Mouse (Mus musculus): Measurements from ENCODE around the gene Hpd. TPM values are rescaled to one million over a fixed set of nuclear protein-coding genes. Genes with fewer than 3 reads are reported as not detected.

The Hpd gene
- total RNA-seq, 2 experiments from 2014 or later, result not detected

- intact Hi-C loops (cut with DNase I), result no loop called here
- no peak for DNase-seq (ENCODE audit: low spot score in 2 of 2)
These were observed 30.7 kb downstream of the Hpd start for GRCm38 (mm10) chr5:123151707-123152362.

DNA sequence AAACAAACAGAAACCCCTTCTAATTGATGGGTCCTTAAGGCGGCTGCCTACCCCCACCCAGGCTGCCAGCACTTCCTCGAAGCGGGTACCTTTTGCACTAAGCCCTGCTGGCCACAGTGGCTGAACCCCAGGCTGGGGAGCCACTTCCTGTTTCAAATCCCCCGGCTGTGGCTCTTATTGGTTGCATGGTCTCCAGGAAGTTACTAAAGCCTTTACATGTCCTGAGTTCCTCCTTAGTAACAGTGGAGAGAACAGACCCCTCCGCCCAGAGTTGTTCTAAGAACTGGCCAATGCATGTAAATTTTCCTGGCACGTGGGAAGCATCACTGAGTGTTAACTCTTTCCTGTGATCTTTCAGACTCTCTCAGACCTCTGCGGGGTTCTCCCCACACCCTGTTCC lies 31.4 kb downstream of the Hpd start:
- DNase-seq (ENCODE audit: low spot score in 2 of 2), result peak in 1 of 2 experiments; percentile 58
- intact Hi-C loops (cut with DNase I), result no loop called here

- intact Hi-C loops (cut with DNase I), result no loop called here
- DNase-seq (ENCODE audit: low spot score in 2 of 2), result no peak
These were observed 31.9 kb downstream of the Hpd start for GRCm38 (mm10) chr5:123150641-123151040.

- intact Hi-C loops (cut with DNase I), result loop anchor here (1.0 kb wide), 1 partner anchor 16 kb away; no protein-coding TSS in a partner anchor
- DNase-seq (ENCODE audit: low spot score in 2 of 2), result peak; percentile 94 to 95
These were observed 32.8 kb downstream of the Hpd start for GRCm38 (mm10) chr5:123149451-123150400.

DNA sequence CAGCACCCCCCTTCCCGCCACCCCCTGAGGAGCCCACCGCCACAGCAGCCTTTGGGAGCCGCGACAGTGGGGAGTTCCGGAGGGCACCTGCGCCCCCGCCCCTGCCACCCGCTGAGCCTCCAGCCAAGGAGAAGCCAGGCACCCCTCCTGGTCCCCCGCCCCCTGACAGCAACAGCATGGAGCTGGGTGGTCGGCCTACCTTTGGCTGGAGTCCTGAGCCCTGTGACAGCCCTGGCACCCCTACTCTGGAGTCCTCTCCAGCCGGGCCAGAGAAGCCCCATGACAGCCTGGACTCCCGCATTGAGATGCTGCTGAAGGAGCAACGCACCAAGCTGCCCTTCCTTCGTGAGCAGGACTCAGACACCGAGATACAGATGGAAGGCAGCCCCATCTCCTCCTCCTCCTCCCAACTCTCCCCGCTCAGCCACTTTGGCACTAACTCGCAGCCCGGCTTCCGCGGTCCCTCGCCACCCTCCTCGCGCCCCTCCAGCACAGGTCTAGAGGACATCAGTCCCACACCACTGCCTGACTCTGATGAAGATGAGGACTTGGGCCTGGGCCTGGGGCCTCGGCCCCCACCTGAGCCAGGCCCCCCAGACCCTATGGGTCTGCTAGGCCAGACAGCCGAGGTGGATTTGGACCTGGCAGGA lies 34.3 kb downstream of the Hpd start:
- intact Hi-C loops (cut with DNase I), result no loop called here

GRCm38 (mm10) chr5:123147569-123147968 lies 35.0 kb downstream of the Hpd start:
- intact Hi-C loops (cut with DNase I), result no loop called here
- DNase-seq (ENCODE audit: low spot score in 2 of 2), result no peak

More for the DNA sequence above, 34.3 kb downstream of the Hpd start:
- no peak for DNase-seq (ENCODE audit: low spot score in 2 of 2)

- DNase-seq (ENCODE audit: low spot score in 2 of 2), result no peak
- intact Hi-C loops (cut with DNase I), result no loop called here
These were observed 36.2 kb downstream of the Hpd start for GRCm38 (mm10) chr5:123146357-123146756.

- intact Hi-C loops (cut with DNase I), result no loop called here
These were observed 37.6 kb downstream of the Hpd start for GRCm38 (mm10) chr5:123144746-123145590.

DNA sequence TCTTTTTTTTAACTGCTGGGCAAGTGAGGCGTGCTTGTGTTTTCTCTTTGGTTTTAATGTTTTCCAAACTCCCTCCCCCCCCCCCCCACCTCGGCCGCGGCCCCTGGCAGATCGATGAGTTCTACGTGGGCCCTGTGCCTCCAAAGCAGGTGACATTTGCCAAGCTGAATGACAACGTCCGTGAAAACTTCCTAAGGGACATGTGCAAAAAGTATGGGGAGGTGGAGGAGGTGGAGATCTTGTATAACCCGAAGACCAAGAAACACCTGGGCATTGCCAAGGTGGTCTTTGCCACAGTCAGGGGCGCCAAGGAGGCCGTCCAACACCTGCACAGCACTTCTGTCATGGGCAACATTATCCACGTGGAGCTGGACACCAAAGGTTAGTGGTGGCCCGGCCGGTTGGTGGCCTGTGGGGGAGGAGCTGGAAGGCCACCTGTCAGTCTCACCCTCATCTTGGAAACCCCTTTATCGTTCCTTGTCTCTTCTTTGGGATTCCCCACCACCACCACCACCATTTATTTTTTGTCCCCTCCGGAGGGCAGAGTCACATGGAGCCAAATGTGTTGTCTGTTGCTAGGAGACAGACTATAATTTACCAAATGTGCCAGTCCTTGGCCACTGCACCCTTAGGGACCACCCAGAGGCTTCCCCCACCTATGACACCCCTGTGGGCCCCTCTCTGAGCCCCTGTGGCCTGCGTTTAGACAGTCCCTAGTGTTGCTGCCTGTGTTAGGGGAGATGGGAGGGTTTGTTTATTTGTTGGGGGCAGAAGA lies 38.4 kb downstream of the Hpd start:
- DNase-seq (ENCODE audit: low spot score in 2 of 2), result no peak
- intact Hi-C loops (cut with DNase I), result no loop called here

More at GRCm38 (mm10) chr5:123144746-123145590, 37.6 kb downstream of the Hpd start:
- no peak for DNase-seq (ENCODE audit: low spot score in 2 of 2)

DNA sequence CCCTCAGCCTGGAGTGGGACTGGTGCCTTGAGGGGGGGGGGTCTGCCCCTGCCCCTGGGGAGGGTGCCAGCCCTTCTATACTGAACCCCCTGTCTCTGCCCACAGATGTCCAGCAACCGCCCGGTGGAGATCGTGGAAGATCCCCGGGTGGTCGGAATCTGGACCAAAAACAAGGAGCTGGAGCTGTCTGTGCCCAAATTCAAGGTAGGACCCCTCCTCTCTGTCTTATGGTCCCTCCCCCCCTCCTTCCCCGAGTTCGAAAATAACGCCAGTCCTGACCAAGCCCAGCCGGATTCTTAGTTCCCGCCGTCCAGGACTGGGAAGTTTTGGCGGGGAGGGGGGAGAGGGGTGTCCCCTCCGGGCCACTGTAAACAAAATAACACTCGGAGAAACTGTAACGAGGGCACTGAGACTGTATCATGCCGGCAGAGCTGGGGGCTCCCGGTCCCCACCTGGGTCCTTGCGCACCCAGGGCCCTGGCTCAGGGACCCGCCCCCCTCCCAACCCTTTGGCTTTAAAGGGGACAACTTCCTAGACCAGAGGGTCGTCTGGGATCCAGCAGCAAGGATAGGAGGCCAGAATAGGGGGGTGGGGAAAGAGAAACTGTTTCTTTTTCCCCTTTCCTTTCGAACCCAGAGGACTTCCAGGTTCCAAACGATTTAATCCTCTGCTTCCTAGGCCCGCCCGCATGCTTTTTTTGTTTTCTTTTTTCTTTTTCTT lies 39.1 kb downstream of the Hpd start:
- intact Hi-C loops (cut with DNase I), result no loop called here
- DNase-seq (ENCODE audit: low spot score in 2 of 2), result no peak

- peak in 1 of 2 experiments; percentile 60 for DNase-seq (ENCODE audit: low spot score in 2 of 2)
- intact Hi-C loops (cut with DNase I), result no loop called here
These were observed 40.1 kb downstream of the Hpd start, which contains the start of gene Setd1b for GRCm38 (mm10) chr5:123142161-123143157. Gene Setd1b (plus strand): TSS chr5:123142193.

DNA sequence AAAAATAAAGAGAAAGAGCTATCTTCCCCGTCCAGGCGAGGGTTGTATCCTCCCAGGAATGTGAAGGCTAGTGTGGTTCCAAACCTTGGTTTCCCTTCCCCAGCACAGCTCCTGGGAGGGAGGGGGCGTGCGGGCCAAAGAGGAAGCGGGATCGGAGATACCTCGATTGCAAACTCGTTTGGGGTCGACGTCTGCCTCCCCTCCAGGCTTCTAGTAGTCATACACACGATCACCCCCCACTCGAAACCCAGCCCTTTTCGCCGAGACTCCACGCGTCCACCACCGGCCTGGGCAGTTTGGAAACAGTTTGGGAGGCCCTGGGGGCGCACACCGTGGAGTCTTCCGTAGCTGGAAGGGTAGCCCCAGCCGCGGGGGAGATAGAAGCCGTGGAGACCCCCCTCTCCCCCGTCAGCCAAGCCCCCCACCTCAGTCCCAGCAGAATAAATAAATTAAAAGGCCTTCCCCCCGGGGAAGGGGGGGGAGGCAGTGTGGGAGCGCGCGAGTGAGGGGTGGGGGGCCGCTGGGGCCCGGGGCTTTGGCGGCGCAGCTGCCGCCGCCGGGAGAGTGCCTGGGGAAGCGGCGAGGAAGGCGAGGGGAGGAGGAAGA lies 40.9 kb downstream of the Hpd start:
- no peak for DNase-seq (ENCODE audit: low spot score in 2 of 2)
- intact Hi-C loops (cut with DNase I), result no loop called here

DNA sequence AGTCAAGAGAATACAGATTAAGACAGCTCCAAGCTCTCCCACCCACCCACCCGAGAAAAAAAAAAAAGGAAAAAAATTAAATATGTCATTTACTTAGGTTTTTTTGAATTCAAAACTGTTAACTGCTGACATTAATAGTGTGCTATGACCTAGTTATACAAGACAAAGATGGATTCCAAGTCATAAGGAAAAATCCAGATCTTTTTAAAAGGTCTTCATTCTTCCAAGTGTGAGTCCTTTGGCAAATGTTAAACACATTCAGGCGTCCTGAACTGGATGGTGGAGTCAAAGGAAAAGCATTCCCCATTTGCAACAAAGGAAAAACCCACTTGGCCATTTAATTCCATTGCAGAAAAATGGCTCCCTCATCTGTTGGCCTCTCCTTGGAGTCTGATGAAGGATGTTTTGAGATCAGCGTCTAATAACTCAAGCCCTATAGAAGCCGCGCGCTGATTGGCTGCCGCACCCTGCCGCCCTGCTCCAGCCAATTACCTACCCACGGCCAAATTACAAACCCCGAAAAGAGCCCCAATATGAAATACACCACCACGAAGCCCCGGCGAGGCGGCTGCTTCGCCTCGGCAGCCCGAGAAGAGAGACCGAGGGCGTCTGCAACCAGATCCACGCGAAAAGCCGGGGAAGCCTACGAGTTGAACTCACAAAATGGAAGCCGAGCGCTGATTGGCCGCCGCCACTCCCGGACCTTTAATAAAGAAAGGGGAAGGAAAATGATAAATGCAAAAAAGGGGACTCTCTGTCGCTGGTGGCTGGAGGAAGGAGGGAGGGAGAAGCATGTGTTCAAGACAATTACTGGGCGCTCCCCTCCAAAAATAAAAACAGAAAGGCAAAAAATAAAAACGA lies 41.6 kb downstream of the Hpd start:
- peak; percentile 94 to 95 for DNase-seq (ENCODE audit: low spot score in 2 of 2)
- intact Hi-C loops (cut with DNase I), result no loop called here

- intact Hi-C loops (cut with DNase I), result no loop called here
- no peak for DNase-seq (ENCODE audit: low spot score in 2 of 2)
These were observed 42.6 kb downstream of the Hpd start for GRCm38 (mm10) chr5:123139722-123140627.

All from left cerebral cortex, postnatal 14 days (tissue).